Mouse (Mus musculus) c-Kit-positive CD71-negative TER-119-negative erythroid progenitor cells, embryonic 14.5 days (primary cell): ENCODE measurements around the gene Pdia3.
"Not testable (repeated sequence)": the region's sequence is repeated elsewhere in the genome, so short reads cannot be mapped to it uniquely, and the experiment has no call there.

Experiments used
- DNase-seq: peaks from one replicate; pipeline ENCODE4 v3.0.0-alpha.2; 2013; ENCODE audit warnings: low read depth

The Pdia3 gene

DNA sequence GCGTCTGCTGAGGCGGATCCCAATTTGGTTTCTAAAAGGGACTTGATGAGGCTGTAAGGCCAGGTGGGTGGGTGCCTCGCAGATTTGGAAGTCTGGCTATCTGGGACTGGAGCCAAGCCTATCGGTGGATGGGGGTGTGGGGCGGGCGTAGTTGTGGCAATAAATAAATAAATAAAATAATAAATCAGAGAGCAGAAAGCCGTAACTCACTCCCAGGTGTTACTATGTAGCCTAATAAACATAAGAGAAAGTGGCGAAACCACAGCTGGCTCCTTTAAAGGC, 29.4 kb downstream of the Pdia3 start:
- no peak for DNase-seq

DNA sequence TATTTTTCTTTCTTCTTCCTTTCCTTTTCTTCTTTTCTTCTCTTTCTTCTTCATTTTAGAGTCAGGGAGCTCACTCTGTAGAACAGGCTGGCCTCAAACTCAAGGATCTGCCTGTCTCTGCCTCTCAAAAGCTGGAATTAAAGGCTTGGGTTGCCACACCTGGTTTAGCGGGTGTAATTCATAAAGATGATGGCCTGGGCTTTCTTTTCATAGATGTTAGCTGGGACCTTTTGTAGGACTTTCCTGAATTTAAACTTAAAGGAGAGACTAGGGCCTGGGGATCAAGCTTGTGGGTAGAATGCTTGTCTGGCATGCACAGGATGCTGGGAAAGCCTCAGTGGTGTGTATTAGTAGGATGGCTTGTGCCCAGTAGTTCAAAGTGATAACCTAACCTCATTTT, 30.6 kb downstream of the Pdia3 start, which contains the start of gene Ell3:
Gene Ell3 (minus strand): TSS at position 101 of the 400 bp plus-strand sequence.
- DNase-seq: no peak

DNA sequence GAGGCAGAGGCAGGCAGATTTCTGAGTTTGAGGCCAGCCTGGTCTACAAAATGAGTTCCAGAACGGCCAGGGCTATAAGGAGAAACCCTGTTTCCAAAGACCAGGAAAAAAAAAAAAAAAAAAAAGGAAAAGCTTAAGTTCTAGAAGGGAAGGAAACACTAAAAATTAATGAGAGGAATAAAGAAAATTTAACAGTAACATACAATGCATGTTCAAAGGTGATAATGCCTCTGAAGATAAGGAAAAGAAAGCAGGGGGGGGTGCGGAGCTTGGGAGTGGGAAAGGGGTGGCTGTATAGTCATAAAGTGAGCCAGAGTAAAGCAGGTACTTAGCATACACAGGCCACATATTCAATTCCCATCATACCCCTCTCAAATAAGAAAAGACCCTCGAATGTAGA, 31.5 kb downstream of the Pdia3 start:
- no peak for DNase-seq

DNA sequence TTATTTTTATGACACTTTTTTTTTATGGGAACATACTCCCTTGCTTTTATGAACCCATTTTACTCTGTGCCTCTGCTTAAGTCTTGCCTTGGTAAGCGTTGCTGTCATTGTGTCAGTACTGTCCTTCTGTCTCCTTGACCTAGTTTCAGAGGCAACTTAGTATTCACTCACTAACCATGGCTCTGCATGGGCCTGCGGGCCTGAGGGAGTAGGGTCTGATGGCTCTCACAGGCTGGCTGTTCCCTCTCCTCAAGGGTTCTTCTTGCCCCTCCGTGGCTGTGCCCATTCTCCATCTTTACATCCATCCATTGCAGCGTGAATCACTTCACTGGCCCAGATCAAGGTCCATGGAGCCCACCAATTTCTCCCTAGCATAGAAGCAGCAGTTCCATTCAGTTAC, 32.9 kb downstream of the Pdia3 start:
- no peak for DNase-seq

DNA sequence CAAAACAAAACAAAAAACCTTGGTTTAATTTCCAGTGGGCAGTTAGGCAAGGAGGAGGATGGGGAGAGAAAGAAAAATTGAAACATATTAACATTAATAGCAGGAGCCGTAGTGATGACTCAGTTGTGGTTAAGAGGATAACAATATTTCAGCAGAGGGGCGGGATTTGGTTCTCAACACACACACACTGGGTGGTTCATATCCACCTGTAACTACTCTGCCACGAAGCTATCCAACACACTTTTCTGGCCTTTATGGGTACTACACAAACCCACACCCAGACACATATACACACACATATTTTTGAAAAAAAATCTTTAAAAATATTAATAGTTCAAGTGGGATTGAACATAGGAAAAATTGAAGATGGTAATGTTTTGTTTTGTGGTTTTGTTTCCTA, 33.4 kb downstream of the Pdia3 start:
- no peak for DNase-seq

DNA sequence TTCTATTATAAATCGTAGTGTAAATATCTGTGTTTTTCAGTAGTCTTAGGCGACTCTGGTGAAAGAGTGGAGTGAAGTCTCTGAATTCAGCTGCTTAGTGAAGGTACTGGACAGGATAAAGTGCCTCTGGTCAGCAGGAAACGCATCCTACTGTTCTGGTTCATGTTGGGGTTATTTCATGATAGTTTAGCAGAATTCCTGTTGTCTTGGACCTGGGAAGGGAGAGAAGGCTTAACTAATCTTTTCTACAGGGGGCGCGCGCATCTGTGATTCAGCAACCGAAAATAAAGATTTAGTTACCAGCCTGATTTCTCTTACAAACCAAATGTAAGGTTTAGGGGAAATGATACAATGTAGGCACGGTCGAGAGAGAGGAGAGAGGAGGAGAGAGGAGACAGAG, 34.6 kb downstream of the Pdia3 start:
- DNase-seq: no peak

GRCm38 (mm10) chr2:121448739-121449535, 35.4 kb downstream of the Pdia3 start, which contains the start of gene Serf2:
Serf2 (plus strand) TSS chr2:121449195.
- DNase-seq: peak; percentile 99

GRCm38 (mm10) chr2:121449545-121450011, 36.0 kb downstream of the Pdia3 start:
- no peak for DNase-seq

DNA sequence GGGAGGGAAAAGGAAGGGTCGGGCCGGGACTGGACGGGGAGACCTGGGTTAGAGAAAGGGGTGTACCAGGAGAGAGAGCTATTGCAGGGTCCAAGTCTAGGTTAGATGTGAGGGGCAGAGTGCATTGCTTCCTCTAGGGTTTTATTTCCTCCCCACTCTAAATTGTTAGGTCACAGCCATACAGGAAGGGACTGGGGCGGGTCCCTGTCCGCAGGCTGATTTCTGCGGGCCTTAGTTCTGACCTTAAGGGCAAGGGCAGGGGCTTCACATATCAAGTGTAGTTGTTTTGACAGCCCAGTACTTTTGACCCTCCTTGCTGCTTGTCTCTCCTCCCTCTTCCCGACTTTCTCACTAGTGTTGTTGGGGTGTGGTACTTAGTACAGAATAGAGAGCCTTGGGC, 36.5 kb downstream of the Pdia3 start:
- DNase-seq: no peak

GRCm38 (mm10) chr2:121452361-121452760, 38.8 kb downstream of the Pdia3 start:
- DNase-seq: no peak

- DNase-seq: no peak
Measured at GRCm38 (mm10) chr2:121452990-121453389, 39.4 kb downstream of the Pdia3 start, which contains the start of gene Hypk. Hypk (plus strand) TSS chr2:121453290.

DNA sequence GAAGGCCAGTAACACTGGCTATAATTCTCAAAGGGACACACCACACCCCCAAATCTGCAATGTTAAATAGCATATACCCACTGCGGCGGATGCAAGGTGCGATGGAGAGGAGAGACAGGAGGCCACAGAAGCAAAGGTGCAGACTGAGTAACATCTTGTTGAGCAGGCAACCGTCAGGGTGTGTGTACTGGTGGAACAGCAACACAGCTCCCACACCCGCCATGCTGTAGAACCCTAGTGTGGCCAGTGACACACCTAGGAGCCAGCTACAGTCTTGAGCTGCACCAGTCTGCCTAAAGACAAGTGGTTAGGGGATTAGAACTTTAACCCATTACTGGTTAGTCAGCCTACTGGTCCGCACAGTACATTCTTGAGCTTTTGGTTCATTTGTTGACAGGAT, 40.3 kb downstream of the Pdia3 start:
- no peak for DNase-seq

GRCm38 (mm10) chr2:121455534-121455933, 42.0 kb downstream of the Pdia3 start:
- DNase-seq: no peak

DNA sequence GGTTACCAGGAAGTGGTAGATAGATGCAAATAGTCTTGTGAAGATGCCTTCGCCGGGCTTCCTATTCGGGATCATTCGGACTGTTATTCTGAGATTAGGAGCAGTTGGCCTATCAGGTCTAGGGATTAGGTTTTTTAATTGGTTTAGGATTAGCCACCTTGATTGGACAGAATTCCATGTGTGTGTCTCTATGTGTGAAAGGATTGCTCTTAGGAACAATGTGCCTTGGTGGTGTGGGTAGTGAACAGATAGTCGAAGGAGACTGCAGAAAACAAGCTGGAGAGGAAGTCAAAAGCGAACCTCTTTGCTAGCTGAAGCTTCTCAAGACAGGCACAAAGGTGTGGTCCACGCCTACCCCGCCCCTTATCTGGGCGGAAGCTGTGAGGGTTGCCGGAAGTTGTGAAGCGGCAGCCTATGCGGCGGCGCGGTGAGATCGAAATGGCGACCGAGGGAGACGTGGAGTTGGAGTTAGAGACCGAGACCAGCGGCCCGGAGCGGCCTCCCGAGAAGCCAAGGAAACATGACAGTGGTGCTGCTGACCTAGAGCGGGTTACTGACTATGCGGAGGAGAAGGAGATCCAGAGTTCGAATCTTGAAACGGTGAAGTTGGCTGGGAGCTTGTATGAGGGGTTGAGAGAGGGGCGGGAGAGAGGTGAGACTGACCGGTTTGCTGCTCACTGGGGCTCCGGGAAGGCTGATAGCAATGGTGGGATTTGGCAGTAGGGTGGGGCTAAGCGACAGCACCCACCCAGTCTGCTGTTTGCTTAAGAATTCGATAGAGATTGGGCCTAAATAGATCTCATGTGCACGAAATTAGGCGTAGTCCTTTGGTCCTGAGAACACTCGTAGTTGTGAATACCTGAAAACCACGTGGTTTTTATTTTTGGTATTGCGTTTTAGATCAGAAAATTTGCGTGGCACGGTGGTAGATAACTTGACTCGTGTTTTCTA, 43.4 kb downstream of the Pdia3 start, which contains the start of gene Serinc4:
Gene Serinc4 (minus strand): TSS at position 90 of the 951 bp plus-strand sequence.
- DNase-seq: peak; percentile 83

- DNase-seq: no peak
Measured at GRCm38 (mm10) chr2:121460071-121460470, 46.5 kb downstream of the Pdia3 start.

- not testable (repeated sequence) for DNase-seq
Measured at GRCm38 (mm10) chr2:121468982-121469381, 55.4 kb downstream of the Pdia3 start.

- not testable (repeated sequence) for DNase-seq
Measured at GRCm38 (mm10) chr2:121472783-121473182, 59.2 kb downstream of the Pdia3 start.

DNA sequence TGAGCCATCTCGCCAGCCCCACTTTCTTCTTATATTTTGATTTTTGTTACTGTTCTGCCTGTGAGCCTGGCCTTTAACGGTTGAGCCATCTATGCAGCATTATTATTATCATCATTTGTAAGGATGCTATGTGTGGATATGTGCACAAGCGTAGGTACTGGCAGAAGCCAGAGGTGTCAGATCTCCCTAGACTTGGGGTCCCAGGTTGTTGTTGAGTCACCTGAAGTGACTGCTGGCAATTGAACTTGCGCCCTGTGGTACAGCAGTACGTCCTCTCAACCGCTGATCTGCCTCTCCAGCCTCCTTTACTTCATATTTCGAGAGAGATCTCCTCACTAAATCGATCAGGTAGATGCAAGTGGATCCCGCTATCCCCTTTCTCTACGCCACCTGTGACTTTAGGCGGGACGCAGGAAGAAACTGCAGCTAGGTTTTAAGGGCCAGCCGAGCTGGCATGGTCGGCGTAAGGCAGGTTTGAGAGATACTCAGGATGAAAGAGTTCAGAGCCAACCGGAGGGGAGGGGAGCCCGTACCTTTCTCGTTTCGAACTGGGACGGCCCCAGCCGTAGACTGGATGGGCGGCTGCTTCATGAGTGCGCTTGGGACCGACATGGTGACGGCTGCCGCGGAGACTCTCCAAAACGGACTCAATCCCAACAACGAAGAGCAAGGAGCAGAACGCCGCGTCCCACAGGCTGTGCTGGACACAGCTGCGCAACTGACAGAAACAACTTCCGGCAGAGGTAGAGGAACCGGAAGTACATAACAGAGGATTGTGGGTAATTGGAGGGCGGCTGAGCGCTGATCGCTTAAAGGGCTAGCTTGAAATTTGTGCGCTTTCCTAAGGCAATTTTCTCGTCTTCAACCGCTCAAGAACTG, 60.0 kb downstream of the Pdia3 start, which contains the start of gene Mfap1b:
Gene Mfap1b (minus strand): TSS at position 767 of the 879 bp plus-strand sequence.
- DNase-seq: peak; percentile 83

DNA sequence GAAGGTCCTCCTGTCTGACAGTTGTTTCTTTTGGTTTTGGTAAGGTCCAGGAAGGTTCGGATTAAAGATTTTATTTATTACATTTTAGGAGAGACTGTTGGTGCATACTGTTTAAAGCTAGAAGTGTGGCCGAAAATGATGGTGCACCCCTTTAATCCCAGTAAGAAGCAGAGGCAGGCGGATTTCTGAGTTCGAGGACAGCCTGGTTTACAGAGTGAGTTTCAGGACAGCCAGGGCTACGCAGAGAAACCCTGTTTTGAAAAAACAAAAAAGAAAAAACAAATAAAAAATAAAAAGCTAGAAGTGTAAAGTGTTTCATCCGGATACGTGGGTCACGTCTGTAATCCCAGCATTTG, 60.6 kb downstream of the Pdia3 start:
- DNase-seq: no peak

DNA sequence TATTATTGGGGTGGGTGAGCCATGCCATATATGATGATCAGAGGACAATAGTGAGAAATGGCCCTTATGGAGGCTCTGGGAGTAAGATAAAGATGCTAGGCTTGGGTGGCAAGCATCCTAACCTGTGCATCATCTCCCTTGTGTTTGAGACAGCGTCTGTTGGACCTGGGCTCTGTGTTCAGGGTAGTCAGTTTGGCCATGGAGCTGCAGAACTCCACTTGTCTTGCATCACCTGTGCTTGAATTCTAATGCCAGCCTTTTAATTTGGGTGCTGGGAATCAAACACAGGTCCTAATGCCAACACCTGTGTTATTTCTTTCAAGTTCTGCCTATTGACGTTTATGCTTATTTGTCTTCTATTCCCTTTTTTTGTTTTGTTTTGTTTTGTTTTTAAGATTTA, 61.7 kb downstream of the Pdia3 start:
- DNase-seq: not testable (repeated sequence)

- no peak for DNase-seq
Measured at GRCm38 (mm10) chr2:121477491-121478266, 64.1 kb downstream of the Pdia3 start.
